Mouse (Mus musculus): ENCODE measurements around the gene Cyba.

The Cyba gene

GRCm38 (mm10) chr8:122451161-122451703 is 18.5 kb upstream of the Cyba start:
- no peak for DNase-seq (ENCODE audit: low spot score in 2 of 2)

DNA sequence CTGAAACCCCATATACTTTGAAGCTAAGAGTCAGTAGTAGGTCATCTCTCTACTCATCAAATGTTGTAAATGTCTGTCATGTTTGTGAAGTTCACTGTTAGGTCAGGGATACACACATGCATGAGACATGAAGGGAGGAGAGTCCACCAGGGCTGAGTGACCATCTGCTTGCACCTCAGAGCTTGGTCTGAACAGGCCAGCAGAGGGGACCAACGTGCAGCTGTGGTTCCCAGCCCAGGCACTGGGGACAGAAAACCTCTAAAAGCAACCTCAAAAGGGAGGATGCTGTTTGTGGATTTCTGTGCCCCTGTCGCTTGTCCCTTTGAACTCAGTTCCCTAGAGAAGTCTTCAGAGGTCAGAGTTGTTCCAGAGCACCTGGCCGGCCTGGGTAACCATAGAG is 12.5 kb upstream of the Cyba start:
- DNase-seq (ENCODE audit: low spot score in 2 of 2): no peak

DNA sequence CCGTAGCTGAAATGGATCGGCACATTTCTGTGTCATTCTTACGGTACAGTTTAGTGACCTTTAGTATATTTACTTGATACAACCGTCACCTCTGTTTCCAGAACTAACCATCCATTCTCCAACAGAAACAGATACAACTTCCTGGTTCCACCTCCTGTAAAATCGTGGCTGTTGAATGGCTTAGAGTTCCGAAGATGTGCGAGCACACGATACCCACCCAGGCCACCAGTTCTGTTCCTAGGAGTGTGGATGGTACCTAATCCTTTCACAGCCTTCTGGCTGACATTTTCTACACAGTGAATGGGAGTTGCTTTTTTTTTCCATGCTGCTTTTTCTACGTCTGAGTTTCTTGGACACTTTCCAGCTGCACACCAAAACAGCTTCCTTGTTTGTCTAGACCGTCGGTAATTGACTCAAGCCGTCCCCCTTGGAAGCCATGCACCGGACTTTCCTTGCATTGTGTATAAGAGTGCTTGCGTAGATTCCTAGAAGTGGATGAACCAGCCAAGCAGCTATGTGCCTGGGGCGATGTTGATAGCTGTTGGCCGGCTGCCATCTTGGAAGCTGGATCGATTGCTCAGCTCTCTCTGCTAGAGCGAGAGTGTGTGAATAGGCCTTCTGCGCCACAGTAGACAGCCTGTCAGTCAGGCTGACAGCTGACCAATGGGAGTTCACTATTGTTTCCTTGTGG is 11.5 kb upstream of the Cyba start:
- DNase-seq (ENCODE audit: low spot score in 2 of 2): peak; percentile 74 to 87

GRCm38 (mm10) chr8:122443262-122444006 is 10.7 kb upstream of the Cyba start, which contains the start of gene Mvd:
Mvd (minus strand) TSS chr8:122443422.
- DNase-seq (ENCODE audit: low spot score in 2 of 2): peak; percentile 98 to 100

GRCm38 (mm10) chr8:122442781-122443180 is 10.1 kb upstream of the Cyba start:
- no peak for DNase-seq (ENCODE audit: low spot score in 2 of 2)

DNA sequence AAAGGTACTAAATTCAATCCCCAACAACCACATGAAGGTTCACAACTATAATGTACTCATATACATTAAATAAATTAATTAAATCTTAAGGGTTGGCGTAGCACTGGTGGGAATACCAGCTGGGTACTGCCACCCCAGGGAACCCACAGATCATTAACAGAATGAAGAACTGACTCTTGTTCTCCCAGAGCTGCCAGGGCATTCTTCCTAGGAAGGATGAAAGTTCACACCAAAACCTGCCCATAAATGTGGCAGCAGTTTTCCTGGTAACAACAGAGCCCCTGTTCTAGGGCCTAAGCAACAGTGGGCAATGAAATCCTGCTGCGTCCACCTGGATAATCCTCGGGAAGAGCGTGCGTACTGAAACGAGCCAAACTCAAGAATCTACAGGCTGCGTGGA is 9.6 kb upstream of the Cyba start:
- DNase-seq (ENCODE audit: low spot score in 2 of 2): no peak

DNA sequence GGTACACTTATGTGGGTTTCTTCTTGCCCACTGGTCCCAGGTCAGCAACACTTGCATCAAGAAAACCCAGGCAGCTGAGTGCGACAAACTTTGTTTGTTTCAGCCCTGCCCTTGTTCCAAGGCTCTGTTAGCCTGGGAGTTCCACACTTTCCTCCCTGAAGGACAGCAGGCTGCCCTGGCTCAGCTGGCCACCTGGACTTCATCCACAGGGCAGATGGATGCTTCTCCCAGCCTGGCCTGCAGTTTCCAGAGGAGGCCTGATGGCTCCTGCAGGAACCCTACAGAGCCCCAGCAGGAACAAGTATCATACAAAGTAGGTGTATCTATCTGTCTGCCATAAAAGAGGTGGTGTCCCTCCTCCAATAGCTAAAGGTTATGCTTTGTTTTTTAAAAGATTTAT is 8.6 kb upstream of the Cyba start:
- no peak for DNase-seq (ENCODE audit: low spot score in 2 of 2)

DNA sequence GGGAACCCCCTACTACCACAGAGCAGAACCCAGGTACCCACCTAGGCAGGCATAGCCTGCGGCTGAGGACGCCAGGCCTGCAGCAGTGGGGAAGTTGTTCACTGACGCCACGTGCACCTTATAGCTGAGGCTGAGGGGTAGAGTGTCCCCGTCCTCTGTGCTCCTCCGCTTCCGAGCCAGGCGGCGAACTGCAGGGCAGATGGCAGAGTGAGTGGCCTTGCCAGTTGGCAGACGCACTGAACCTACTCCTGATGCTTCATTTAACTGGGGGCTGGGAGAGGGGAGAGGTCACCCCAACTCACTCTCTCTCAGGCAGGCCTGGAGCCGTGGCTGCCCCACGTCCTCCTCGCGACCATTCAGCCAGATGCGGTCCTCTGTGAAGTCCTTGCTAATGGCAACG is 6.6 kb upstream of the Cyba start:
- no peak for DNase-seq (ENCODE audit: low spot score in 2 of 2)

- no peak for DNase-seq (ENCODE audit: low spot score in 2 of 2)
These were observed 5.1 kb upstream of the Cyba start for GRCm38 (mm10) chr8:122437708-122438331.

DNA sequence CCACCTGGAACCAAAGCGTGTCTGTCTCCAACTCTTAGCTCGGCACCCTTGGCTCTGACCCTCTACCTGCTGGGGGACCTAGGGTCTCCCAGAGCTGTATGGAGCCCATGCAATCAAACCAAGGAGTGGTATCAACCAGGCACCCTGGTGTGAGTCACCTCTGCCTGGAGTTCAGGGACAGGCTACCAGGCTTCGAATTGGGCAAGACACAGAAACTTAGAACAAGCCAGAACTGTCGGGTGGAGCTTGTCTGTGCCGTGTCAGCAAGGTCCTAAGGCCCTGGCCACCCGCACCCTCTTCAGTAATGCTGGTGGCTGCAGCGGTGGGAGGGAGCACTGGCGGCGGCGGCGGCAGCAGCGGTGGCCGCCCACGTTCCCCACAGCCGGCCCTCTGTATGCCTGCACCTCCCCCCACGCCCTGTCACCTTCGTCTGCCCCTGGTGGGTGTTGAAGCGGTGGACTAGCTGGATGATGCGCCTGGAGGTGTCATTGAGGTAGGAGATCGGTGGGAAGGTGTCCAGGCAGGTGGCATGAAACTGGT is 3.9 kb upstream of the Cyba start:
- DNase-seq (ENCODE audit: low spot score in 2 of 2): no peak

GRCm38 (mm10) chr8:122436146-122436545 is 3.4 kb upstream of the Cyba start:
- no peak for DNase-seq (ENCODE audit: low spot score in 2 of 2)

DNA sequence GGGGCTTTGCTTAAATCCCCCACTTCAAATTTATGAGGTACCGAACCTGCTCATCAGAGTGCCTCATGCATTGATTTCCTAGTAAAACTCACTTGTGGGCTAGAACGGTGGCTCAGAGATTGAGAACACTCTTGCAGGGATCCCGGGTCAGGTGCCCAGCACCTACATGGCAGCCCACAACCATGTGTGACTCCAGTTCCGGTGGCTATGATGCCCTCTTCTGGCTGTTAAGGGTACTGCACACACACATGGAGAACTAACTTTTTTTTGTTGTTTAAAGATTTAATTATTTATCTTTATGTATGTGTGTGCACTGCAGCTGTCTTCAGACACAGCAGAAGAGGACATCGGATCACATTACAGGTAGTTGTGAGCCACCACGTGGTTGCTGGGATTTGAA is 2.6 kb upstream of the Cyba start:
- DNase-seq (ENCODE audit: low spot score in 2 of 2): no peak

- no peak for DNase-seq (ENCODE audit: low spot score in 2 of 2)
These were observed 657 bp upstream of the Cyba start for GRCm38 (mm10) chr8:122433269-122433905.

DNA sequence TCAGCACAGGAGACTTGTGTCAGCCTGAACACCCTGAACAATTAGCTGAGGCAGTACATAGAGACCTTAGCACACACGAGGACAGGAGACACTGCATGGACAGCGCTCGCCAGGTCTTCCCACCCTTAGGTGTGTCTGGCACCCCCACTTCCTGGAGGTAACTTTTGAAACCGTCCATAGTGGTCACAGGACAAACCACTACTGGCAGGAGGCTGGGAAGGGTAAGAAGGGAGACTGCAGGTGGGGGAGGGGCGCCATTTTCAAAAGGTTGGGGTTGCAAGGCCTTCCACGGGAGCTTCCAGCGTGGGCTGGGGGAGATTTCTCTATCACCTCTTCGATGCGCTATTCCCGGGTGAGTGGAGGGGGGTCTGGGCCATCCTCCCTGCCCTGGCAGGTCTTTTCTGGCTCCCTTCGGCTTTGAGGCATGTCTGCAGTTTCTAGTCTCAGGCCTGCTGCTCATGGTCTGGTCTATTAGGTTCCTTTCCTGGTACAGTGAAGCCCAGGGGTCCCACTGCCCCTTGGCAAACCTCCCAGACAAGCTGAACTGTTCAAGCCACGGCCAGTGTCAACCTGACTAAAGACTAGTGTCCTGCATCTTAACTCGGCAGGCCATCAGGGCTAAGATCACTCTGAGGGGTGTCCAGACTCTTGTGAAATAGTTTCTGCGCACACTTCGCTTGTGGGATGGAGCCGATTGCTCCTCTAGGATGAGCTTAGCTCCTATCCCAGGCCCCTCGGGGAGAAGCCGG is 862 bp downstream of the Cyba start:
- DNase-seq (ENCODE audit: low spot score in 2 of 2): no peak

DNA sequence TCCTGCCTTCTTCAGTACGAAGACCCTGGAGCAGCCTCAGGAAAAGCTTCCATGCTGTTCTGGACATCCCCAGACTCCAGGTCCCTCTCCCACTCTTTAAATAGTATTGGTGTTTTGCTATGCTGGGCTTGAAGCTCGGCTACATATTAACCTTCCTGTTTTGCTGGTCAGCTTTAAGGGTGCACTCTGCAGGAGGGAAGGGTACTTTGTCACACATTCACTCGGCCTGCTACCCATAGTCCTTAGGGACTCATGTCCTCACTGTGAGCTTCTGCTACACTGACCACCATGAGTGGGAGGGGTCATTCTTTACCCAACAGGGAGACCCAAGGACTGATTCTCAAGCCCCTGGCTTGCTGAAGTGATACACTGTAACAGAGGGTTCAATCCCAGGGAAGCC is 2.1 kb downstream of the Cyba start:
- DNase-seq (ENCODE audit: low spot score in 2 of 2): no peak

DNA sequence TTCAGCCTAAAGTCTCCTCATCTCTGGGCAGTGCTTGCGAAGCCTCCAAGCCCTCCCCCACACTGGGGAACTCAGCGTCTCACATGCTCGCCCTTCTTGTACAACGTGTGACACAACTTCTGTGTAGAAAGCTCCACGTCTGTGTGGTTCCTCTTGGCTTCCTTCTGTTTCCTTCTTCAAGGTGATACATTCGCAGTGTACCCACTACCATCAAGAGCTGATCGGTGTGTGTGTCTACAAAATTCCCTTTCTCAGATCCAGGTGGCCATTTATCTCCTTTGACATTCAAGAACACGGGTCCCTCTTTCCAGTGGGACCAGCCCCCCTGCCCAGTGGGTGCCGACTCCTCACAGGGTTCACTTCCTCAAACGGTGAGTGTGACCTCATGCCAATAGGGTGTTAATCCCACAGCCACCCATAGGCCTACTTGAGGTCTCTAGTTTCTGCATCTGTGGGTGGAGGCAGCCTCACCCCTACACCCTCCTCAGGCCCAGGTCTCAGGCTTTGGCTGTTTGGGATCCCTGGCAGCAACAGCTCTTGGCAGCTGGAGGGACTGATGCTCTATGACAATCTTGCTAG is 2.6 kb downstream of the Cyba start:
- DNase-seq (ENCODE audit: low spot score in 2 of 2): no peak

- no peak for DNase-seq (ENCODE audit: low spot score in 2 of 2)
These were observed 4.6 kb downstream of the Cyba start for GRCm38 (mm10) chr8:122428163-122428562.

- no peak for DNase-seq (ENCODE audit: low spot score in 2 of 2)
These were observed 5.1 kb downstream of the Cyba start for GRCm38 (mm10) chr8:122427607-122428006.

DNA sequence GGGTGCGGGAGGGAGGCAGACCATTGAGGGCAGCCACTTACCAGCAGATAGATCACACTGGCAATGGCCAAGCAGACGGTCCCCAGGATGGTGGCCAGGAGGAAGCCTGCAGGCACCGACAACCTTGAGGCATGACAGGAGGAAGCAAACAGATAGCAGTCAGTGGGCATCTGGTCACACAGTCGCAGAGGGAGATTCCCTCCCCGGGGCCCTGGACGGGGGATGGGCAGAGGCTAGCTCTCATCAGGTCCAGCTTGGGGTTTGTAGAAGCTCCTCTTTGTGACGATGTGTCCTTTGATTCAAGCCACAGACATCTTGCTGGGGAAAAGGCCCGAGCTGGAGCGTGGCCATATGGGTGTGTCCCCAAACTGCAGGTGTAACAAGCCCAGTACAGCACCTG is 6.6 kb downstream of the Cyba start:
- DNase-seq (ENCODE audit: low spot score in 2 of 2): no peak

DNA sequence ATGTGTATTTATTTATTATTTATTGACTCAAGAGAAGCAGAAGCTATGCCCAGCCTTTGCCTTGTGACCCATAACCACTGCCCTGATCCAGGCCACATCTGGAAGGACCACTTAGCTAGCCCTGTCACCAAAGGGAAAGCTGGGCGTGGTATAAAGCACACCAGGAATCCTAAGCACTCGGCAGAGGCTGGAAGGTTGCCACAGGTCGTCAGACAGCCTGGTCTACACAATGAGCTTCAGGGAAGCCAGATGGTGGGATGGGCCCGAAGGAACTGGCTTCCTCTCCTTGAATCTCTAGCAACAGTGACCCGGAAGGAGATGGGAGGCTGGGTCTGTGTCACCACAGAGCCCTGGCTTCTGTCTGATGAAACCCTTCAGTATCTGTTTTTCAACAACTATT is 9.1 kb downstream of the Cyba start:
- DNase-seq (ENCODE audit: low spot score in 2 of 2): no peak

DNA sequence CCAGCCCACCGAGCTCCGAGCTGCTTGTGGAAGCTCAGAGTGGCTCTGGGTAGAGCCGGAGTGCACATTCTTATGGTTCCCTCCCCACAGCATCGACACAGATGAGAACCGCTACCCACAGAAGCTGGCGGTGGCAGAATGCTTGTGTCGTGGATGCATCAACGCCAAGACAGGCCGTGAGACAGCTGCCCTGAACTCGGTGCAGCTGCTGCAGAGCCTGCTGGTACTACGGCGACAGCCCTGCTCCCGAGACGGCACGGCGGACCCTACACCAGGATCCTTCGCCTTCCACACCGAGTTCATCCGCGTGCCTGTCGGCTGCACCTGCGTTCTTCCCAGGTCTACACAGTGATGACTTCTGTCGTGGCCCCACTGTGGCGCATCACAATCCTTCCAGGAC is 9.5 kb downstream of the Cyba start:
- no peak for DNase-seq (ENCODE audit: low spot score in 2 of 2)
